Mouse (Mus musculus) G1E (cell line): ENCODE results near the gene Clrn3.

Source experiments
- CTCF ChIP-seq: IDR thresholded peaks from 2 replicates; pipeline ENCODE4 v1.5.1; 2012; ENCODE audit warnings: low read depth, low read length, inconsistent platforms, mixed read lengths
- GATA1 ChIP-seq: IDR thresholded peaks from 2 replicates; pipeline ENCODE4 v1.6.1; 2012; ENCODE audit warnings: borderline replicate concordance, low read length, inconsistent platforms, mixed read lengths
- GATA2 ChIP-seq: IDR thresholded peaks from 2 replicates; pipeline ENCODE4 v1.6.1; 2012; ENCODE audit warnings: low read depth, low read length, inconsistent platforms, borderline replicate concordance
- TAL1 ChIP-seq: conservative IDR thresholded peaks from 2 replicates; pipeline ENCODE4 v1.6.1; 2012; ENCODE audit warnings: low read depth, low read length, inconsistent platforms, mixed read lengths

- TF ChIP-seq CTCF, result no peak
- no peak for TF ChIP-seq GATA1
- TF ChIP-seq TAL1, result no peak
- TF ChIP-seq GATA2, result no peak
Observed at GRCm38 (mm10) chr7:135468631-135469030, 59.8 kb downstream of the Clrn3 start.
